Mouse (Mus musculus) layer of hippocampus, adult 9-11 months (tissue): Measurements from ENCODE around the gene Galntl6.
"Not testable (repeated sequence)": the region's sequence is repeated elsewhere in the genome, so short reads cannot be mapped to it uniquely, and the experiment has no call there.

Experiments used
- DNase-seq: peaks from one replicate; pipeline ENCODE4 v3.0.0; 2022

Gene Galntl6

DNA sequence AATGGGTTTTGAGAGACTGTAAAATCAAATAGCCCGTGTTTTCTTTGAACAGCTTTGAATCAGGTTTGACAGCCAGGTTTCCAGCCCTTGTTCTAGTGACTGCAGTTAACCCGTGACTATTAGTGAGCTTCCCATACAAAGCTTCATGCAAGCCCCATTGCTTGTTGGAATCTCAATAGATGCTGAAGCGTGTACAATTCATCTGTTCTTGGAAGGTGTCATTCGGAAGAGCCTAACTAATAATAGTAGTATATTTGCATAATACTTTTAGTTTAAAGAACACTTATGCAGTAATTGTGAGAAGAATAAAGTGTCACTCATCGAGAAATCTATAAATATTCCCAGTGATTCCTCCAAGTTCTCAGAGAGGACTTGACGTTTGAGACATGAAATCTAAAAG is 314.6 kb downstream of the Galntl6 start:
- DNase-seq = no peak

DNA sequence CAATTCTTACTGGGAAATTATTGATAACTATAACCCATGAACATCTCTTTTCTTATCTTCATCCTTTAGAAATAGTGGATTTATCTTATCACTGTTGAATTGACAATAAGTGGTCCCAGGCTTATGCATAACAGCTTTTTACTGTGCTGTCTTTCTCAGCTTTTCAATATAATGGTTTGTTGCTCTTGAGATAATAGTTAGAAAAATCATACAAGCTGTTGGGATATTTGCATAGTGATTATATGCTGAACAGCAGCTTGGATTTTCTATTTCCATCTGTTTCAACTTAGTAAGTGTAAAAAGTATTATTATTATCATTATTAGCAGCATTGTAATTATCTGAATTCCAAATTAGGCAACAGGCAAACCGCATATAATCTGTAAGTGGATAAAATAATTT is 337.1 kb downstream of the Galntl6 start:
- DNase-seq = no peak

DNA sequence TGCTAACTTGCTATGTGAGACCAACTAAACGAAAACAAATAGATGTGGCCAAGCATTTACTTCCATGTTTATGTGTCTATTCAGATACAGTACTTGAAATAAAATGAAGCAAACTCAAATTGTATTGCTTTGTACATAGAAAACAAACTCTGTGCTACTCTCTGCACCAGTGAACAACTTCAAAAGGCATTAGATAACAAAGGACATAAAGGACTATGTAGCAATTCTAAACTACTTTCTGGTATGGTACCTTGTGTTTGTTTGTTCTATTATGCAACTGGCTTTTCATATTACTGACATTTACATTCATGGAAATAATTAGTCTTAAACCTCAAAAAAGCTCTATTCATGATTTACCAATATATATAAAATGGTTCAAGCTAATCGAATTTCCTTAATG is 344.4 kb downstream of the Galntl6 start:
- DNase-seq = no peak

DNA sequence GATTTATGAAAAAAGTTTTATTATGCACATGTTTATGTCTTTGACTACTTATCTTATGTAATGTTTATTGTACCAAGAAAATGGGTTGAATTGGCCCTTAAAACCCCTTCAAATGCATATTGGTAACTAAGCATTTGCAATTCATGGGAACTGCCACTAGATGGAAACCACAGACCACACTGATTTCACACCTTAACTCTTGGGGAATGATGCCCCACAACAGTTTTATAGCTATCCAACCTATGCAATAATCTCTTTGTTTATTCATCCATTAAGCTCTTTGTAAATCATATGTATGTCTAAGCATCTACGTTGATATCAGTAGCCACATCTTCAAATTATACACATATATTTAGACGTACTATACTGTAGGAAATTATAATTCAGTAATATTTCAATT is 346.3 kb downstream of the Galntl6 start:
- no peak for DNase-seq

DNA sequence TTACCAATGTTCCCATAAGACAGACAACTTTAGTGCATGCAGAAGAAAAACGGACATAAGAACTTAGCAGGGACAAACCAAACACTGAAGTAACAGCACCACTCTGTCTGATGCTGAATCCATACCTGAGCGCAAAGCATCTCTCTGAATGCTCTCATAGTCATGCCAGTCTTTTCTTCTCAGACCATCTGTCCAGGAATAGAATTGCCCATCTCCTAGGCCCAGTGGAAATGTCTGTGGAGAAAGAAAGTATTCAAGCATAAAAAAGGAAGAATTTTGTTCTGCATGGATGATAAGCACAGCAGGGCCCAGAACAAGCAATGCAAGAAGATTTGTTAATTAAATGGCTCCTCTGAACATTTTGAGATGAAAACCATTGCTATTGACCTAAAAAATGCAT is 376.7 kb downstream of the Galntl6 start:
- no peak for DNase-seq

DNA sequence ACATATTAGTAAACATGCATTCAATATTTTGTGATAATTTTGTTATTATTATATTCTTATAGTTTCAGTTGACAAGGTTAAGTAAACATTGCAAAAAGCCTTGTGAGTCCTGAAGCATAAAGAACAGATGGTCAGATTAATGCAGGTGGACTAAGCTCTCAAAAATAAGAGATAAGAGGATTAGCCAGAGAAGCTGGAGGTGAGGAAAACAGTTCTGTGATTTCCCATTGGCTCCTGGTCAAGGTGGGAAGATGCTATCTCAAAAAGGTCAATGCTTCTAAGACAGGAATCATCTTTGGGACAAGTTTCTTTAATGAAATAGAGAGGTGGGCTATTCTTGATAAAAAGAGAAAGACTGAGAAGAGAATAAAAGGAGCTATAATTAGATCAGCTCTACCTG is 377.8 kb downstream of the Galntl6 start:
- DNase-seq = no peak

DNA sequence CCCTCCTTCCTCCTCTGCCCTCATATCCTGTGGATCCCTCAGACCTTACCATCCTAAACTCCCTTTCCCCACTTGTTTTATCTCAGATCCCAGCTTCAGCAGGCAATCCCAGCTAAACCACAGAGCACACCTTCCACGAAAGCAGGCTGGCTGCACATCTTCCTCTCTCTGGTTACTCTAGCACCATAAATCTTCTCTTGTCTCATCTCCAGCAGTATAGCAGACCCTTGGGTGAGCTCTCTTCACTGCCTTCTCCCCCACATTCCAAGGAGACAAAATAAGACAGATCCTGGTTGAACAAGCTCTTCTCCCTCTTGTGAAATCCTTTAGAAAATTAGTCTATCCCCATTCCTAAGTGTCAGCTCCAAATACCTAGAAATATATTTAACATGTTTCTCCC is 389.0 kb downstream of the Galntl6 start:
- no peak for DNase-seq

DNA sequence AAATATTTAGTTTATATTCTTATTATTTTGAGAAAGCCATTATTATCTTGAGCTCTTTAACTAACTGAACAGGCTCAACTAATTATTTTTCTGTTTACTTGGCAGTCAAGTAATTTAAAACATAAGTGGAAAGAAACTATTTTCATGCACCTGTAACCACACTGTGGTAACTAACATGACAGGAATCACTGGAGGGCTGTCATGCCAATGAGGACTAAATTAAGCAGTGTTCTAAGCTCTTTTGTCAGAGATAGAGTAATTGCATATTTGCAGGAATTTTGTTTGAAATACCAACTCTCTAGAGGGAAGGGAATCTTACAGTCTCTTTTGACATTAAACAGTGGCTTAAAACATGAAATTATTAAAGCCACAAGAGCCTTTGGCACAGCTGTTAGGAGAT is 390.5 kb downstream of the Galntl6 start:
- no peak for DNase-seq

DNA sequence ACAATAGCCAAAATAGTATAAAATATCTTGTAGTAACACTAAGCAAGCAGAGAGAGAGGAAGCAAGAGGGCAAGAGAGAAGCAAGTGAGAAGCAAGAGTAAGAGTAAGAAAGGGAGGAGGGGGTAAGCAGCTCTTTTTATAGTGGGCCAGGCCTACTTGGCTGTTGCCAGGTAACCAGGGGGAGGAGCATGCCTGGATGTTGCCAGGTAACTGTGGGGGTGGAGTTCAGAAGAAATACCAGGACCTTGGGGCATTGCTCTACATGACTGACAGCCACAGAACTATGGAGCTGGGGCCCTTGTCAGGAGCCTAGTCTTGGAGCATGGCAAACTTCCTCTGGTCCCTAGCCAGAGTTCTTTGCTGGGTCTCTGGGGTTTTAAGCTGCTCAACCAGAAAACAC is 401.9 kb downstream of the Galntl6 start:
- DNase-seq = no peak

DNA sequence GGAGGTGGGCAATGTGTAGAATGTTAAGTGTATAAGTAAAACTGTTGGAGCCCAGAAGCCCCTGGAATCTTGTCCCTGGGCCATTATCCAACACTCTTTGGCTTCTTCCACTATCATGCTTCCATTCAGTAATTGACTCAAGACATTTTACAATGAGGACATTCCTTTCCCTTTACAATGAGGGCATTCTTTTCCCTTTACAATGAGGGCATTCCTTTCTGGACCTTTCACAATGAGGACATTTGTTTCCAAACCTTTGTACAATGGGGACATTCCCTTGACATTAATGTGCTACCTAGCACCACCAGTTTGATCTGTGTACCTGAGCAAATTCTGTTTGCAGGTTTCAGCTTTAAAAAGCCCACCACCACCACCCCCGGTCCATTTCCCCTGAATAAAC is 403.4 kb downstream of the Galntl6 start:
- DNase-seq = no peak

DNA sequence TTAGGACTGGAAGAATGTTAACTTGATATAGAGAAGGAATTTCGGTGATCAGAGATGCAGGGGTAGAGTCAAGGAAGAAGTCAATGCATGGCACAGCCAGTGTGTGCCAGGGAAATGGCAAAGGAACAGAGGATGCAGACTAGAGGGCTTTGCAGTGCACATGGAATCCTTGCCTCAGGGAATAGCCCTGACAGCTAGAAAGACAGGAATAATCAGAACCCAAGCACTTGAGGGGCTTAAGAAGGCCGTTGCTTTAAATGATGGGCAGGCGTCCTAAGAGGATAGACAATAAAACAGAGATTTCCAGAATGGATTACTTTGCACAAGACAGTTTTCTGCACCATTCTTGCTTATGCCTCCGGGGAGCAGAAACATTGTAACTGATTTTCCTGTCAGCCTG is 425.3 kb downstream of the Galntl6 start:
- DNase-seq = no peak

DNA sequence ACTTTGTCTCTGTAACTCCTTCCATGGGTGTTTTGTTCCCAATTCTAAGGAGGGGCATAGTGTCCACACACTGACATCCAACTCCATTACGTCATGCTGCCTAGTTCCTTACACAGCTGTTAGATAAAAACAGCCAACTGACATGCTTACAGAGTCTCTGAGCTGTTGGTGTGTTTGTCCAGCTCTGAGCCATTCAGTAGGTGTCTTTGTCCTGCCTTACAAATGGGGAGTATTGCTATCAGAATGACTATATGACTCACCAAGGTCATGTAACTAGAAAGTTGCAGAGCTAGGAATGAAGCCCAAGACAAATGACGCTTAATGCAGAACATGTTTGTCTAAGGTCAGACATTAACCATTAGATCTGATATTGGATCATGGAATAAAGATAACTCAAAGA is 449.1 kb downstream of the Galntl6 start:
- DNase-seq = not testable (repeated sequence)

DNA sequence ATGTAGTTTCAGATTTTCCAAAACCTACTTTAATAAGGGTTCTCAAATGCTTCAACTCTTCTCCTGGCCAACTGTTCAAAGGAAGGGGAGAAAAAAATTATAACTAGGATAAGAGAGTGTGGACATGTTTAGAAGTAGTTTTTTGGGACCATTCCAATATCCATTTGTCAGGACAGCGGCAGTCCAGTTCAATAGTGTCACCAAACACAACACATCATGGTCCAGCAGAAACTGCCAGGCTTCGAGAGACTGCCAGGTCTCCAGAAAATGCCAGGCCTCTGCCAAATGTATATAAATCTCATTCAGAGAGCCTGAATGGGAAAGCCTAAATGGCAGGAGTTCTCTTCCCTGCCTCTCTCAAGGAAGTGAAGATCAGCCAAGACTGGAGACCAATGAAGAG is 469.7 kb downstream of the Galntl6 start:
- no peak for DNase-seq

DNA sequence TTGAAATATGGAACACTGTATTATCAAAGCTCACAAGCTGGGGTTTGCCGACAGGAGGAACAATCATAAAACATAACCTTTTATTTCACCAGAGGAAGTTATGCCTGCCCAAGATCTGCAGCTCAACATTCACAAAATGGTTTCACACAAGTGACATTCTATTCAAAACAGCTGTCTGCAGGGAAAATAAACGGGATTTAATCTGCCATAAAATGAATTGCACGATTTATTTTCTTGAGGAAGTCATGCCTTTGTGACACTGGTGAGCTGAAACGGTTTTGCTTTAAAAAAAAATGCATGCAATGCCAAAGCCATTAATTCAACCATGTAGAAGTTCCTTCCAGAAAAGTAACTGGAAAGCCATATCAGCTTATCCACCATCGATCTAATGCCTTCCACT is 494.0 kb downstream of the Galntl6 start:
- no peak for DNase-seq

DNA sequence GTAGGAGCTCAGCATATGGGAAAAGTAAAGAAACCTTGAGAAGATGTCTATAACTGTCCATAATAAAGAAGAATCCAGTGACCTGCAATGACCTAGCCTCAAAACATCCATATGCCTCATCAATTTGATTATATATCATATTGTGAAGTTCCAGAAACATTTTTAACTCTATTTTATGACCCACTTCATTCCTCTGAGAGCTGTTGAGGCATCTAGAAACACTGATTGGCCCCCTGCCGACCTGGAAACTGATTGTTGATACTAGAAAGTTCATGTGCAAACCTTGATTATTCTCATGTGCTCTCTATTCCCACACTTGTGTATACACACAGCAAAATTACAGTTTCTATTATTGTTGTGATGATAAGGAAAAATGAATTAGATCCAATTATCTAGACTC is 494.9 kb downstream of the Galntl6 start:
- no peak for DNase-seq

DNA sequence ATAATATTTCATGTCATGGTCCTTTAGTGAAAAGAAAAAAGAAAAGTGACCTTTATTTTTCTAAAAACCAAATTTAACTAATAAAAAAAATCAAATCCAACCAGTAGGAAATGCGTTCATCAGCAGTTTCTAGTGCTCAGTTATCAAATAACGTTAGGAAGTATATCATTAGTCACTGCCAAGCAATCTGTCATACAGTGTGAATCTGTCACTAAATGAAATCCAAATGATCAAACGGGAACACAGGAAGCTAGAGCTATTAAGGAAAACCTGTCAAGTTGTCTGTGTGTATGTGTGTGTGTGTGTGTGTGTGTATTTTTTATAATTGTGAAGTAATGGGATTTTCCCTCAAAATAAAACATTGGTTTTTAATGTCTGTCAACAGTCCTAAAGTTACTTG is 515.9 kb downstream of the Galntl6 start:
- DNase-seq = peak; percentile 23

DNA sequence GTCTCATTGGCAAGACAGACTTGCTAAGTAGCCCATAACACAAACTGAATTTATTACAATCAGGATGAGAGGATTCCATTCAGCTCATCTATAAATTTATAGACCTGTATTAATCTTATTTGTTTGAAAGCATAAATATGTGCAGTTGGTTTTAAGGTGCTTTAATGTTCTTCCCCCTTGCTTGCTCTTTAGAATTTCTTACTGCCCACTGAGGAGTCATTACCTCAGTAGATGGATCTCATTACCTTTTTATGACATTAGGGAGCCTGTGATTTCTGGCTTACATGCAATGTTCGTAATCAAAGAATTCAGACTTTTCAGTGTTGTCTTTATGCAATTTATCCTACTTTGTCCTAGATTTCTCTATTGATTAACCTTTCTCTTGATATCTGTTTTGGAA is 516.6 kb downstream of the Galntl6 start:
- no peak for DNase-seq

DNA sequence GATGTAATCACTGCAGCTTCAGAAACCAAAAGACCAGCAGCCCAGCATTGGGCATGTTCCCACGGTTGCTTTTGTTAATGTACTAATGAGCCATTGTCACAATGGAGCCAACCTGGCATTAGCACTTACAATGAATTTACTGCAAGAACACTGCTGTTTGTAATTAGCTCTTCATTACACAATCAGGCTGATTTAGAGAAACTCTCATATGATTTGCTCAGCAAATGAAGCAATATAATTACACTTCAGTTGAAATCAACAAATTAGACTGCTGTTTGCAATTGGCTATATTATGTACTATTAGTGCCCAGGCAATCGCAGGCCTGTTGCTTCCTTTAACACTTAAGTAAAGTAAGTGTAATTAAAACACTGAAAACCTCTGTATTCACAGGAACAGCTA is 540.1 kb downstream of the Galntl6 start:
- peak; percentile 12 for DNase-seq

DNA sequence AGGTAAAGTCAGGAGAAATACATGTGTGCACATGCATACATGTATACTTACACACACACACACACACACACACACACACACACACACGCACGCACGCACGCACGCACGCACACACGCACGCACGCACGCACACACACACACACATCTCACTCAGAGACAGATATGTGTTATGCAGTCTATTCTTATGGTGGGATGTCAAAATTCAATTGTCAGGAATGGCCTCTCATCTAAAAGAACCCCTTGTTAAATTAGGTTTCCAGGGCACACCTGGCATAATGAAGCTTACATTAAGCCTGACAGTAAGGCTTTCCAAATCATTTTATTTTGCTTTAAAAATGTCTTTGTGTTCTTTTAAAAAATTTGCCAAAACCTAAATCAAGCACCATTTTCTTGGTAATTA is 540.5 kb downstream of the Galntl6 start:
- no peak for DNase-seq

DNA sequence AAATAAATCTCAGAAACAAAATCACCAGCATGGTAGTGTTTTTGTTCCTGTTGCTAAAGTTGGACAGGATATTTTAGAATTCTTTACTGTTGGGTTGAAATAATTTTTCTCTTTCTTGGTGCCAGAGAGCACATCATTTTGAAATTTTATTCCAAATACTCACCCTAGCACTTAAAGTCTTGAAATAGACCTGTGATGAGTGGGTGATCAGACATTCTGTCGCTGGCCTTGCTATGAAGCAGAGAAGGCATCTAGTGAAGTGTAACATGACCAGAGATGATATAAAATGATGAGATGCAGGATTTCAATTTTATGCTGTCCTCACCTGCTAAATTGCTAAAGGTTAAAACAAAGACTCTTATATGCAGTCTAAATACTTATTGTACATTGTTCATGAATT is 581.3 kb downstream of the Galntl6 start:
- DNase-seq = no peak

DNA sequence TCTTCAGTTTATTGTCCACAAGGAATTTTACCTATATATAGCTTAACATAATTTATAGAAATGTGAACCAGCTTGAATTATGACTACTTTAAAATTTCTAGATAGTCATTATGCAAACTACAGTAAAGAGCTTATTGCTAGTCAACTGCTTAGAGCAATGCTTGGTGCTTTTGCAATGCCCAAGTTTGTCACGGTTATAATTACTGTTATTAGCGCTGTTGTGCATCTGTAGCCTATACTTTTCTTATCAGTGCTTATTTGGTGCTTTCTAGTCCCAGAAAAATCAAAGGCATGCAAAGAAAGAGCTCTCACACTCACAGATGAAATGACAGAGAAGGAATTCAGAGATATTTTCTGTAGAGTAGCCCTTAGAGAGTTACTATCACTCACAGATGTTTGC is 599.0 kb downstream of the Galntl6 start:
- no peak for DNase-seq

DNA sequence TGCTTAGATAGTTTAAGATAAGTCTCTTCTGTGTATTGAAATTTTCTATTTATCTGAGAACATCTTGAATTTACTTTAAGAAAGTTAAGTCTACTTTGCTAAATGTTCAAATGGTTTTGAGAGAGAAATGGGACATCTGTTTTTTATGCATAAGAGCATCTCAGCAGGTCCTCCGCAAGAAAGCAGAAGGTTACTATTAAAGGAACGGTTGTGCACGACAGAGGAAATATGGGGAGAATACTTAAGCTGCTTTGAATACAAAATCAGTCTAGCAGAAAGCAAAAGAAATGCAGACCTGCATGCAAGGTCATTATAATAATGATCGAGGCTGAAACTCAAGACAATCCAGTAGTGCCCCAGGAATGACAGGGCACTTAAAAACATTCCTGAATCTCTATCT is 621.0 kb downstream of the Galntl6 start:
- peak; percentile 13 for DNase-seq

DNA sequence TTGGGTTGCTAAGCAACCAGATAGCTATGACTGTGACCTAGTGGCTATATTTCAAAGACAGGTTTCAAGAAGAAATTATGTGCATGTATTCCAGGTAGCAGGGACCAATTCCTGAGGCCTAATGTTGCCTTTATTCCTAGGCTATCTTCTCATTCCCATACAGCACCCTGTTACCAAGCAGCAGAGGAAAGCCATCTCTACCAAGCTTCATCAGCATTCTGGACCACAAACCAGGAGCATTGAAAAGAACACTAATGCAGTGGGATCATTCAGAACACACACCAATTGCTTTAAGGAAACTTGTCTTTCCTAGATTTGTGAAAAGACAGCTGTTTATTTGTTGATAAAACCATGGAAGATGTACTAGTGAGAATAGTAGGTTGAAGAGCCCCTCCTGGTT is 622.4 kb downstream of the Galntl6 start:
- DNase-seq = no peak

DNA sequence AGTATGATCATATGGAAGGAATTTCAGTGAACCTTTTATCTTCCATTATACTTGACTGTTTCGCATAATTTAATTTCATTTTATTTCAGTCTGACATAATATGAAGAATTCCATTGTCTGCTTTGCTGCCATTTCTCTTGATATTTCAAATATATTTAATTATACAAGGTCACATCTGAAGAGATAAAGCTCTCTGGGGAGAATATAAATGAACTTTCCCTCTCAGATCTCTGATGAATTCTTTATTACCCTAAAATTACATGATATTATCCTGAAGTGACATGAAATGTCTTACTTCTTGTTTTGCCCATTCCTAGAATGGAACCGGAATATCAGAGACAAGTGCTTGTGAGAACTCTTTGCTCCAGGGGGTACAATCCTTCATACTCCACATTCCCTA is 647.0 kb downstream of the Galntl6 start:
- DNase-seq = no peak

DNA sequence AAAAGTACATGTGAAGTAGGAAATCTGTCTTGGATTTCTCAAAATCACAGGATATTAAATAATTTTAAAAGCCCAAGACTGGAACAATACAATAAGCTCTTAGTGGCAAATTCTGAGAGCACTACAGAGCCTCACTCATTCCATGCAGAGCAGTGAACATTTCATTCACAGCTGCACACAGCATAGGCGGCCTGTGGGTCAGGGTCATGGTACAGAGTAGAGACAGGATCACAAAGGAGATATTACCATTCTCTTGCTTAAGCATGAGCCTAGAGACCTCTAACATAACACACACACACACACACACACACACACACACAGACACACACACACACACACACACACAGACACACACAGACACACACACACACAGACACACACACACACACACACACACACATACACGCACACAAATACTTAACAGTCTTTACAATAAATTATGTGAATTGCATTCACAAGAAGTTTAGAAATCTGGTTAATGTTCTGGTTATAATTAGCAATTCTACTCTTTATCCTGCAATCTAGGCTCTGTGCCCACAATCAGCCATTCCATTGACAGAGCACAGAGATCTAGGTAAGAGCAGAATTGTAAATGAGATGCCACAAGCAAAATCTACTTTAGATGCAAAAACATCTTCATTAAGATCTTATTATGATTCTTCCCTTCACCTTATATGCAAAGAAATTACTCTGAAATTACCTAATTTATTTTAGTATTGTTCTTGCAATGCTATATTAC is 653.7 kb downstream of the Galntl6 start:
- no peak for DNase-seq

DNA sequence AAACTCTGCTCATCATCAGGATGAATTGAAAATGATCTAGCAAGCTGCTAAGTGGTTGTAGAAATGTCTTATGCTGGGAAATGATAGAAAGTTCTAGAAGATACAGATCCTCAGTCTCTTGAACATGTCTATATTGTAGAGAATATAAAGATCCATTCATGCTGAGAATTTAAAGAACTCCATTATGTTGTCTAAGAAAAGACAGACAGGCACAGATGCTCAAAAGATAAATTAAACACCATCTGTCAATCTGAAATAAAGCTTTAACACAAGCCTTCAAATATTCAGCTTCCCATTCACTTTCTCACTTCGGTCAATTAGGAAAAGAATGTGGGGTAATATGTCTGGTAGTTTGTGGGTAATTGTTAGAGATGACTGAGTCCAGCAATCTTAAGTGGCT is 658.8 kb downstream of the Galntl6 start:
- no peak for DNase-seq
